Mouse (Mus musculus): ENCODE measurements at regions not wholly inside any gene's neighbourhood (a gene's known extent, or its start where the extent isn't known, plus 50 kb on each side); places are given as distances from the start of the nearest gene placed in this dataset.

GRCm38 (mm10) chr7:136216734-136217133, 500.6 kb upstream of the Mki67 start:
- no peaks in the 10 kb centered on the region for H3K27me3 ChIP-seq
- H3K27ac ChIP-seq (replicated peaks): no peak overlapping the region
- no peaks in the 10 kb centered on the region for H3K9me3 ChIP-seq
- peaks cover 57% of the 10 kb centered on the region for H3K4me1 ChIP-seq (replicated peaks)
- H3K36me3 ChIP-seq: no peaks in the 10 kb centered on the region
- no peak overlapping the region for H3K9ac ChIP-seq
- ATAC-seq (ENCODE audit: low read depth): no peak
- H3K4me3 ChIP-seq: no peak overlapping the region
- no peak overlapping the region for H3K4me2 ChIP-seq

DNA sequence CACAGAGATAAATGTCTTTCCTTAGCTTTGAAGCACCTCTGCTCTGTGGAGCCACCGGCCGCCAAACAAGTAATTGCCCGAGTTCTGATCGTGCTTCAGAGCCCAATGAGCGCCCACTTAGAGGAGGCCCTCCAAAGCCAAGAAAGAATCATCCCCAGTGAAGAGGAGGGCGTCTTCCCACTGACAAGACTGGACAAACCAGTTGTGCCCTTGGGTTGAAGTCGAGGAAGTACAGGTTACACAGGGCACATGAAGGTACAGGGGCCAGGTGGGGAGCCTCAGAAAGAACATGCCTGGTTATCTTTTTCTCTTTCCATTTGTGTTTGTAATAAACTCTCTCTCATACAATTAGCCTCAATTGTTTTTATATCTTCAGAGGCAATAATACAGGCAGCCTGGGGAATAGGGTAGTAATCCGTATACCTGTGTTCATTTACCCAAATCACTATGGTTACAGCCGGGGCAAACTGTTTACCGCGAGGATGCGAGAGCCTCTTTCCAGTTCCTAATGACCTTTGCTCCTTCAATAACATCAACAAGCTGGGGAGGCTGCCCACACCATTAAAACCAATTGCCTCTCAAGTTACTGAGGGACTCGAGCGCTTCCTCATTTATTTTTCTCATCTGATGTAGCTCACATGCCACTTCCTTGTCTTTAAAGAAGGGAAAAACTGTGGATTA, 503.5 kb upstream of the Mki67 start:
- H3K36me3 ChIP-seq: no peaks in the 10 kb centered on the region
- ATAC-seq (ENCODE audit: low read depth): peak; percentile 61; the same call in 1 of the 2 replicates
- WGBS: 28% methylated on average over 14 of the region's 14 CpGs
- no peak overlapping the region for H3K9ac ChIP-seq
- no peak overlapping the region for H3K4me3 ChIP-seq
- no peaks in the 10 kb centered on the region for H3K9me3 ChIP-seq
- peak overlapping the region; percentile 85 for H3K27ac ChIP-seq (replicated peaks)
- 0 out of 2 replicates have a peak overlapping the region, but pooled peaks have one; percentile 4 for H3K4me2 ChIP-seq
- no peaks in the 10 kb centered on the region for H3K27me3 ChIP-seq
- H3K4me1 ChIP-seq (replicated peaks): peaks cover 32% of the 10 kb centered on the region

DNA sequence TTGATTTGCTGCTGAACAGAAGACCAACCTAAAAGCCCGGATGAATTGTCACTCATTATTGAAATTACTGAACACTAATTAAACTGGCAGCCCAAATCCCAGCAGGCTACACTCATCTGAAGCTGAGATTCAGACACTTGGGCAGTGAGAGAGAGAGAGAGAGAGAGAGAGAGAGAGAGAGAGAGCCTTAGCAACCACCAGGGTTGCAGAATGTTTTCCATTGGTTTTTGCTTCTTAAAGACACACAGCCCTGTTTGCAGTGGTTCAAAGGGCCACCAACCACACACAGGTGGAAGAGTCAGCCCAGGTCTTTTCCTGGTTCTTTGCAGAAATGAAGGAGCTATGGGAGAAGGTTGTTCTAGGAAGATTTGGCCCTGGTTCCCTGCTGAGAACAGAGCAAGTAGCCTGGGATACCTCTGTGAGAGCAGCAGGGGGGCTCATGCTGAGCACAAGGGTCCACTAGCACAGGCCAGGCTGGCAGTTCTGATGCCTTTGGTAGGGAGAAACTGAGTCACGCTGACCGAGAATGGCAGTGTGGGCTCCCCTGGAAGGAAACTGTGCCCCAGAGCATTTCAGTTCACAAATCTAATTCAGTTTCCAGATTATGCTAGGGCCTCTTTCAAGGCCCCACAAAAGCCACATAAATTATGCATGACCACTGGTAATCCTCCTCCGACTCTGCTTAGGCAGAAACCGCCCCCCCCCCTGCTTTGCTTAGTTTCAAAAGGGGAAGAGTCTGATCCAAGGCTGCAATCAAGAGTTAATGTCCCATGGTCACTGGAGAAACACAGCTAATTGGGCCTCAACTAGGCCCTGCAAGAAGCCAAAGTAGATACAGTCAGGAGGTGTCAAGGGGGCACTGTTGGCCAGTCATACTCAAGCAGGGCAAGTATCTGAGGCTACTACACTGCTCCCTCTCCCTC, 504.3 kb upstream of the Mki67 start:
- no peaks in the 10 kb centered on the region for H3K27me3 ChIP-seq
- 14% methylated on average over 5 of the region's 5 CpGs for WGBS
- 0 out of 2 replicates have a peak overlapping the region, but pooled peaks have one; percentile 4 for H3K4me2 ChIP-seq
- H3K36me3 ChIP-seq: no peaks in the 10 kb centered on the region
- H3K4me1 ChIP-seq (replicated peaks): peaks cover 31% of the 10 kb centered on the region
- ATAC-seq (ENCODE audit: low read depth): peak; percentile 73
- no peaks in the 10 kb centered on the region for H3K9me3 ChIP-seq
- H3K27ac ChIP-seq (replicated peaks): peak overlapping the region; percentile 85
- H3K4me3 ChIP-seq: no peak overlapping the region
- H3K9ac ChIP-seq: 0 out of 2 replicates have a peak overlapping the region, but pooled peaks have one; percentile 17

GRCm38 (mm10) chr7:136221620-136222019, 505.5 kb upstream of the Mki67 start:
- no peaks in the 10 kb centered on the region for H3K27me3 ChIP-seq
- no peaks in the 10 kb centered on the region for H3K9me3 ChIP-seq
- no peak overlapping the region for H3K4me2 ChIP-seq
- H3K27ac ChIP-seq (replicated peaks): 0 out of 2 replicates have a peak overlapping the region, but pooled peaks have one; percentile 13
- H3K4me3 ChIP-seq: no peak overlapping the region
- WGBS: 95% methylated on average over 7 of the region's 7 CpGs
- no peaks in the 10 kb centered on the region for H3K36me3 ChIP-seq
- H3K9ac ChIP-seq: no peak overlapping the region
- ATAC-seq (ENCODE audit: low read depth): no peak
- peaks cover 31% of the 10 kb centered on the region for H3K4me1 ChIP-seq (replicated peaks)

DNA sequence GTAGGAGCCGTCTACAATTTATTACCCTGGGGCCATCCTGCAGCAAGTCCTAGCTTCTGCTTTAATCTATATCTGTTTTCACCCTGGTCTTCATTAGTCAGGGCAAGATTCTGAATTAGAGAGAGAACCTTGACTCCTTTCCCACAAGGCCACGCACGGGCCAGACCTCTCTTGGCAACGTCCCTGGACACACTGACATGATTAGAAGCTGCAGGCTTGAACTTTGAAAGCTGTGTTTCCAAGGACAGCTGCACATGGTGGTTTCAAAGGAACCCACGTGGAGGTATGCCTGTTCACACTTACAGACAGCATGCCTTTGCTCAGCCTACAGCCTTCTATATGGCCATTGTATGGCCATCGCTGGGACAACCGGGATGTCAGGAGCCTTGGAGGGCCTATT, 509.9 kb upstream of the Mki67 start:
- H3K9ac ChIP-seq: no peak overlapping the region
- no peaks in the 10 kb centered on the region for H3K4me1 ChIP-seq (replicated peaks)
- 71% methylated on average over 7 of the region's 7 CpGs for WGBS
- H3K4me2 ChIP-seq: no peak overlapping the region
- no peaks in the 10 kb centered on the region for H3K9me3 ChIP-seq
- no peaks in the 10 kb centered on the region for H3K36me3 ChIP-seq
- H3K27me3 ChIP-seq: no peaks in the 10 kb centered on the region
- no peak overlapping the region for H3K27ac ChIP-seq (replicated peaks)
- no peak overlapping the region for H3K4me3 ChIP-seq
- no peak for ATAC-seq (ENCODE audit: low read depth)

- no peaks in the 10 kb centered on the region for H3K36me3 ChIP-seq
- no peaks in the 10 kb centered on the region for H3K9me3 ChIP-seq
- ATAC-seq (ENCODE audit: low read depth): no peak
- no peak overlapping the region for H3K9ac ChIP-seq
- WGBS: 58% methylated on average over 2 of the region's 2 CpGs
- no peaks in the 10 kb centered on the region for H3K27me3 ChIP-seq
- H3K27ac ChIP-seq (replicated peaks): no peak overlapping the region
- H3K4me1 ChIP-seq (replicated peaks): no peaks in the 10 kb centered on the region
- no peak overlapping the region for H3K4me3 ChIP-seq
- H3K4me2 ChIP-seq: no peak overlapping the region
These were observed 512.2 kb upstream of the Mki67 start for GRCm38 (mm10) chr7:136228331-136228730.

DNA sequence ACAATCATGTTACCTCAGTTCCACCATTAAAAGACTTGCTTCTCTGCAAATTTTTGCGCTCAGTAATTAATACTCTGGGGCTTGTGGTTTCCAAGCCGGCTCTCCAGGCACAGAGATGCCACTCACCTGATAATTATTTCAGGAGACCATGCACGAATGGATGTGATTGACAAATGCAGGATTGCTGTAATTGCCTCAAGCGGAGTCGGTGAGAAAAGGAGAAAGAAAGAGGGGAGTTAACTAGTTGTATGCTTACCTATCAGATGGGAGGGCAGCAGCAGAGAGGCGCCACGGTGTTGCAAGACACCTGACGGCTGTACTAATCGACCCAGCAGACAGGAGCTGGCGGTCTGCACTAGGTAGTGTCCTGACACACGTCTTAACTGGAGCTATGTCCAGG, 513.4 kb upstream of the Mki67 start:
- no peaks in the 10 kb centered on the region for H3K36me3 ChIP-seq
- WGBS: 76% methylated on average over 11 of the region's 11 CpGs
- H3K27ac ChIP-seq (replicated peaks): no peak overlapping the region
- H3K4me2 ChIP-seq: no peak overlapping the region
- no peak overlapping the region for H3K4me3 ChIP-seq
- no peaks in the 10 kb centered on the region for H3K9me3 ChIP-seq
- H3K27me3 ChIP-seq: no peaks in the 10 kb centered on the region
- H3K4me1 ChIP-seq (replicated peaks): no peaks in the 10 kb centered on the region
- ATAC-seq (ENCODE audit: low read depth): no peak
- H3K9ac ChIP-seq: no peak overlapping the region

DNA sequence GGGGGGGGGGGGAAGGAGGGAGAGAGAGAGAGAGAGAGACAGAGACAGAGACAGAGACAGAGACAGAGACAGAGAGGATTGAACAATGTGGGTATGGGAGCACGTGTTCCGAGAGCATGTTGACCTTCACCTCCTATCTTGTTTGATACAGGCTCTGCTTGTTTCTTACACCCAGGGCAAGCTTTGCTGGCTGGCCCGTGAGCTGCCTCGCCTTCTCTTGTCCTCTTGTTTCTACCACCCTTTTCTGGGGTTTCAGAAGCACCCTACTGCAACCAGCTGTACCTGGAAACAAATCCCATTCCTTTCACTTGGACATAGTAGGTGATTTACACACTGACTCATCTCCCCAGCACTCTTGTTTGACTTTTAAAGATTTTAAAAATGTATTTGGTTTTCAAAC, 516.0 kb upstream of the Mki67 start:
- Histone ChIP-seq H3K36me3 (no peaks in the 10 kb centered on the region), H3K9me3 (no peaks in the 10 kb centered on the region), H3K9ac (no peak overlapping the region), H3K4me3 (no peak overlapping the region), H3K27me3 (no peaks in the 10 kb centered on the region), H3K4me2 (no peak overlapping the region), H3K4me1 (replicated peaks) (peaks cover 13% of the 10 kb centered on the region; the same call in 1 of the 2 replicates), H3K27ac (replicated peaks) (no peak overlapping the region)
- WGBS: 76% methylated on average over 4 of the region's 4 CpGs
- ATAC-seq (ENCODE audit: low read depth): no peak

GRCm38 (mm10) chr7:136235563-136235962, 519.4 kb upstream of the Mki67 start:
- Histone ChIP-seq H3K9me3 (no peaks in the 10 kb centered on the region), H3K9ac (no peak overlapping the region), H3K27me3 (no peaks in the 10 kb centered on the region), H3K4me1 (replicated peaks) (peaks cover 13% of the 10 kb centered on the region; the same call in 1 of the 2 replicates), H3K36me3 (no peaks in the 10 kb centered on the region), H3K27ac (replicated peaks) (no peak overlapping the region), H3K4me2 (no peak overlapping the region), H3K4me3 (no peak overlapping the region)
- no peak for ATAC-seq (ENCODE audit: low read depth)
- WGBS: 65% methylated on average over 2 of the region's 2 CpGs

DNA sequence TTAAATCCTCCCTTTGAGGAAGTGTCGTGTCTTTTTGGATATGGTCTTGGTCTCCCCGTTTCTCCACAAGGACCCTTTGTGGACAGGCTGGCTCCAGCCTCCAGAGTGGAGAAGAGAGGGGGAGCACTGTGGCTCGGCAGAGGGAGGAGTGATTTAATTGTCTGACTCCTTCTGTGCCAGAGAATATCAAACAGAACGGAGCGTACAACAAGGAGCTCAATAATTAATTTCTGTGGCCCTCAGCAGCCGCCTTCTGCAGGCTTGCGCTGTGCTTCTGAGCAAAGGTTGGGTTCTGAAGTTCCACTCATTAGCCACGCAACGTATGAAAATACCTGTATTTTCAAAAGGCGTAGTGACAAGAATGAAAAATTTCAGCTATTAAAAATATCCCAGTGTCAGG, 520.2 kb upstream of the Mki67 start:
- no peak for ATAC-seq (ENCODE audit: low read depth)
- H3K27ac ChIP-seq (replicated peaks): no peak overlapping the region
- no peak overlapping the region for H3K4me2 ChIP-seq

GRCm38 (mm10) chr7:136265691-136266090, 549.5 kb upstream of the Mki67 start:
- no peak overlapping the region for H3K9ac ChIP-seq
- H3K4me1 ChIP-seq (replicated peaks): peaks cover 21% of the 10 kb centered on the region
- 35% methylated on average over 6 of the region's 6 CpGs for WGBS

More for the DNA sequence above, 520.2 kb upstream of the Mki67 start:
- H3K9ac ChIP-seq: no peak overlapping the region
- H3K36me3 ChIP-seq: no peaks in the 10 kb centered on the region
- H3K27me3 ChIP-seq: no peaks in the 10 kb centered on the region
- 48% methylated on average over 10 of the region's 10 CpGs for WGBS
- peaks cover 13% of the 10 kb centered on the region; the same call in 1 of the 2 replicates for H3K4me1 ChIP-seq (replicated peaks)
- H3K4me3 ChIP-seq: no peak overlapping the region
- no peaks in the 10 kb centered on the region for H3K9me3 ChIP-seq

GRCm38 (mm10) chr7:136267716-136268489, 551.7 kb upstream of the Mki67 start:
- Histone ChIP-seq H3K4me2 (no peak overlapping the region), H3K9ac (no peak overlapping the region), H3K27me3 (no peaks in the 10 kb centered on the region), H3K36me3 (no peaks in the 10 kb centered on the region), H3K4me3 (no peak overlapping the region), H3K9me3 (no peaks in the 10 kb centered on the region), H3K27ac (replicated peaks) (0 out of 2 replicates have a peak overlapping the region, but pooled peaks have one; percentile 1), H3K4me1 (replicated peaks) (peaks cover 21% of the 10 kb centered on the region)
- WGBS: 65% methylated on average over 7 of the region's 7 CpGs
- no peak for ATAC-seq (ENCODE audit: low read depth)

More at GRCm38 (mm10) chr7:136265691-136266090, 549.5 kb upstream of the Mki67 start:
- no peak overlapping the region for H3K4me2 ChIP-seq
- no peak overlapping the region for H3K4me3 ChIP-seq
- no peaks in the 10 kb centered on the region for H3K9me3 ChIP-seq
- ATAC-seq (ENCODE audit: low read depth): no peak
- no peaks in the 10 kb centered on the region for H3K27me3 ChIP-seq
- no peaks in the 10 kb centered on the region for H3K36me3 ChIP-seq
- H3K27ac ChIP-seq (replicated peaks): no peak overlapping the region
